Mouse (Mus musculus): ENCODE measurements around the gene Nprl3. TPM values are rescaled to one million over a fixed set of nuclear protein-coding genes. Genes with fewer than 3 reads are reported as not detected.
"Not testable (repeated sequence)": the region's sequence is repeated elsewhere in the genome, so short reads cannot be mapped to it uniquely, and the experiment has no call there.

Gene Nprl3
- polyA plus RNA-seq, 1 experiment from 2014 or later = 39.4 TPM

GRCm38 (mm10) chr11:32284582-32284981 is 17.1 kb upstream of the Nprl3 start:
- DNase-seq (ENCODE audit: low spot score) = not testable (repeated sequence)

GRCm38 (mm10) chr11:32283091-32283777 is 15.7 kb upstream of the Nprl3 start, which contains the start of gene Hba-a1:
Hba-a1 (plus strand) TSS chr11:32283511.
- DNase-seq (ENCODE audit: low spot score) = not testable (repeated sequence)

- DNase-seq (ENCODE audit: low spot score) = no peak
Measured at GRCm38 (mm10) chr11:32281416-32282144, 14.1 kb upstream of the Nprl3 start.

- no peak for DNase-seq (ENCODE audit: low spot score)
Measured at GRCm38 (mm10) chr11:32280646-32281045, 13.1 kb upstream of the Nprl3 start.

GRCm38 (mm10) chr11:32278458-32278957 is 11.0 kb upstream of the Nprl3 start:
- no peak for DNase-seq (ENCODE audit: low spot score)

- no peak for DNase-seq (ENCODE audit: low spot score)
Measured at GRCm38 (mm10) chr11:32277736-32278457, 10.4 kb upstream of the Nprl3 start.

- no peak for DNase-seq (ENCODE audit: low spot score)
Measured at GRCm38 (mm10) chr11:32276347-32276746, 8.8 kb upstream of the Nprl3 start, which contains the start of gene Hba-x. Hba-x (plus strand) TSS chr11:32276400.

GRCm38 (mm10) chr11:32271178-32271577 is 3.7 kb upstream of the Nprl3 start:
- DNase-seq (ENCODE audit: low spot score) = no peak

GRCm38 (mm10) chr11:32268952-32269351 is 1.4 kb upstream of the Nprl3 start:
- no peak for DNase-seq (ENCODE audit: low spot score)

- no peak for DNase-seq (ENCODE audit: low spot score)
Measured at GRCm38 (mm10) chr11:32267964-32268363, 457 bp upstream of the Nprl3 start.

- no peak for DNase-seq (ENCODE audit: low spot score)
Measured at GRCm38 (mm10) chr11:32266776-32267175, 731 bp downstream of the Nprl3 start.

GRCm38 (mm10) chr11:32266194-32266593 is 1.3 kb downstream of the Nprl3 start:
- DNase-seq (ENCODE audit: low spot score) = no peak

- no peak for DNase-seq (ENCODE audit: low spot score)
Measured at GRCm38 (mm10) chr11:32265117-32265738, 2.3 kb downstream of the Nprl3 start.

GRCm38 (mm10) chr11:32262674-32263415 is 4.7 kb downstream of the Nprl3 start:
- DNase-seq (ENCODE audit: low spot score) = no peak

- DNase-seq (ENCODE audit: low spot score) = no peak
Measured at GRCm38 (mm10) chr11:32256566-32256965, 10.9 kb downstream of the Nprl3 start.

- no peak for DNase-seq (ENCODE audit: low spot score)
Measured at GRCm38 (mm10) chr11:32256146-32256545, 11.4 kb downstream of the Nprl3 start.

GRCm38 (mm10) chr11:32253121-32253520 is 14.4 kb downstream of the Nprl3 start:
- no peak for DNase-seq (ENCODE audit: low spot score)

- no peak for DNase-seq (ENCODE audit: low spot score)
Measured at GRCm38 (mm10) chr11:32250880-32251763, 16.4 kb downstream of the Nprl3 start.

- DNase-seq (ENCODE audit: low spot score) = no peak
Measured at GRCm38 (mm10) chr11:32248350-32248749, 19.2 kb downstream of the Nprl3 start.

GRCm38 (mm10) chr11:32247068-32247467 is 20.4 kb downstream of the Nprl3 start:
- DNase-seq (ENCODE audit: low spot score) = peak; percentile 26
